ENCODE assay signal across 15 mouse cellular contexts in genomic region chr11:3458428-3459104, GRCm38 (mm10). TPM values are rescaled to one million over a fixed set of nuclear protein-coding genes. Genes with fewer than 3 reads are reported as not detected.
DNase-seq lines count a peak whose midpoint lies in the region; ATAC-seq and TF ChIP-seq lines count a peak whose summit lies in the region.
"Had no signal": no experiment of that assay in that cellular context is flagged by ENCODE, and none has a peak within 500 bp of the region (broad histone marks: within the 10 kb centered on the region; RNA-seq: fewer than 3 reads in every experiment).

No protein-coding gene starts in this region.

- peak; percentile 48 for DNase-seq in kidney, postnatal 10 days
- DNase-seq in liver, embryonic 13.5 days: no peak
- peak; percentile 72 for DNase-seq in yolk sac, embryonic 10.5 days (ENCODE audit: low spot score)
- no peak for DNase-seq in adrenal gland, adult 8-10 months
- DNase-seq in gastrocnemius, postnatal 36 days: no peak
- DNase-seq in forebrain, embryonic 14.5 days (ENCODE audit: low spot score): no peak
- DNase-seq: adrenal gland, postnatal 14 days; cerebellum, adult 9-10 months; heart, adult 18-20 months had no signal

- H3K9me3 ChIP-seq in intestine, postnatal 0 days (ENCODE audit: control insufficient read depth): no peaks in the 10 kb centered on the region
- no peaks in the 10 kb centered on the region for H3K9me3 ChIP-seq in liver, embryonic 13.5 days (replicated peaks)
- no peaks in the 10 kb centered on the region for H3K9me3 ChIP-seq in forebrain, embryonic 14.5 days (replicated peaks; ENCODE audit: control insufficient read depth, low read length)
- H3K9me3 ChIP-seq: forebrain, embryonic 13.5 days had no signal

- no peak for TF ChIP-seq CTCF in intestine, postnatal 0 days (IDR thresholded peaks at IDR 0.05; ENCODE audit: low read depth)

- H3K27me3 ChIP-seq in intestine, postnatal 0 days (replicated peaks; ENCODE audit: control insufficient read depth, insufficient read depth, low read length): no peaks in the 10 kb centered on the region
- H3K27me3 ChIP-seq in liver, embryonic 13.5 days: no peaks in the 10 kb centered on the region
- H3K27me3 ChIP-seq in forebrain, embryonic 14.5 days (replicated peaks; ENCODE audit: control insufficient read depth, insufficient read depth, low read length): no peaks in the 10 kb centered on the region
- H3K27me3 ChIP-seq: forebrain, embryonic 13.5 days had no signal

- H3K4me1 ChIP-seq in intestine, postnatal 0 days (replicated peaks; ENCODE audit: control insufficient read depth, insufficient read depth, low read length): peaks cover 5% of the 10 kb centered on the region; the same call in 1 of the 2 replicates
- peaks cover 8% of the 10 kb centered on the region for H3K4me1 ChIP-seq in liver, embryonic 13.5 days (replicated peaks)
- H3K4me1 ChIP-seq in forebrain, embryonic 14.5 days (ENCODE audit: control insufficient read depth, insufficient read depth, low read length): no peaks in the 10 kb centered on the region

- peak overlapping the region; percentile 85 for H3K27ac ChIP-seq in intestine, postnatal 0 days (ENCODE audit: low read depth, low read length)
- H3K27ac ChIP-seq in liver, embryonic 13.5 days: peak overlapping the region; percentile 37; the same call in 1 of the 2 replicates
- H3K27ac ChIP-seq in forebrain, embryonic 14.5 days (ENCODE audit: low read depth, low read length): no peak overlapping the region
- H3K27ac ChIP-seq: forebrain, embryonic 13.5 days; hindbrain, embryonic 14.5 days; layer of hippocampus, adult 2 months; left cerebral cortex, adult 2 months had no signal

- H3K9ac ChIP-seq in intestine, postnatal 0 days (ENCODE audit: low read depth, low read length): no peak overlapping the region
- no peak overlapping the region for H3K9ac ChIP-seq in liver, embryonic 13.5 days
- H3K9ac ChIP-seq in forebrain, embryonic 14.5 days (ENCODE audit: low read length): no peak overlapping the region
- H3K9ac ChIP-seq: forebrain, embryonic 13.5 days; hindbrain, embryonic 14.5 days had no signal

- H3K4me3 ChIP-seq in intestine, postnatal 0 days (ENCODE audit: low read depth, low read length): no peak overlapping the region
- H3K4me3 ChIP-seq in liver, embryonic 13.5 days (replicated peaks): no peak overlapping the region
- H3K4me3 ChIP-seq in forebrain, embryonic 14.5 days (ENCODE audit: low read depth, low read length): no peak overlapping the region
- H3K4me3 ChIP-seq: forebrain, embryonic 13.5 days; layer of hippocampus, adult 2 months; left cerebral cortex, adult 2 months had no signal

- intact Hi-C loops in gastrocnemius, postnatal 36 days (cut with DNase I): no loop called here

- 35% methylated on average over 10 of the region's 13 CpGs for WGBS in intestine, postnatal 0 days
- 66% methylated on average over 13 of the region's 13 CpGs for WGBS in liver, embryonic 13.5 days (ENCODE audit: insufficient replicate concordance)
- WGBS in forebrain, embryonic 14.5 days: 91% methylated on average over 8 of the region's 13 CpGs

- ATAC-seq in intestine, postnatal 0 days: peak; percentile 90
- peak; percentile 75 for ATAC-seq in liver, embryonic 13.5 days (ENCODE audit: low read depth)
- ATAC-seq in forebrain, embryonic 14.5 days: no peak
- ATAC-seq: forebrain, embryonic 13.5 days had no signal

- H3K36me3 ChIP-seq in intestine, postnatal 0 days (ENCODE audit: control insufficient read depth, insufficient read depth): peaks cover 5% of the 10 kb centered on the region; the same call in 1 of the 2 replicates
- H3K36me3 ChIP-seq in liver, embryonic 13.5 days: peaks cover 9% of the 10 kb centered on the region
- peaks cover 4% of the 10 kb centered on the region; the same call in 1 of the 2 replicates for H3K36me3 ChIP-seq in forebrain, embryonic 14.5 days (ENCODE audit: control insufficient read depth, insufficient read depth, low read length)

- peak overlapping the region; percentile 52 for H3K4me2 ChIP-seq in intestine, postnatal 0 days (replicated peaks; ENCODE audit: low read depth)
- no peak overlapping the region for H3K4me2 ChIP-seq in liver, embryonic 13.5 days
- H3K4me2 ChIP-seq in forebrain, embryonic 14.5 days (ENCODE audit: low read length): no peak overlapping the region
- H3K4me2 ChIP-seq: forebrain, embryonic 13.5 days; hindbrain, embryonic 14.5 days had no signal

RNA-seq across cellular contexts. Expression of gene Rnf185, which starts 6.4 kb away (rescaled TPM):
- 31.1 and 32.0 TPM in 2 replicates for polyA plus RNA-seq in intestine, postnatal 0 days (2015; fragmentation: Nextera tagmentation; extraction: Ambion mirVana)
- 7.3 and 9.1 TPM in 2 replicates for polyA plus RNA-seq in liver, embryonic 13.5 days (2015; fragmentation: Nextera tagmentation; extraction: Ambion mirVana)
- 10 to 100 TPM; 34.8 to 45.3 (median 38.5) TPM for total RNA-seq in adrenal gland, adult 8-10 months (2022)
- 10 to 100 TPM; 15.1 to 16.1 TPM for total RNA-seq in gastrocnemius, postnatal 36 days (2021)
- 52.3 and 56.2 TPM in 2 replicates for polyA plus RNA-seq in forebrain, embryonic 14.5 days (2014; fragmentation: Nextera tagmentation; extraction: Ambion mirVana)

RNA-seq across cellular contexts. Expression of gene Pla2g3, which starts 29.5 kb away (rescaled TPM):
- polyA plus RNA-seq in intestine, postnatal 0 days (2015; fragmentation: Nextera tagmentation; extraction: Ambion mirVana): 0.17 and 0.30 TPM in 2 replicates
- polyA plus RNA-seq in liver, embryonic 13.5 days (2015; fragmentation: Nextera tagmentation; extraction: Ambion mirVana): 0.05 TPM in 2 replicates
- under 1 TPM; 0.17 to 0.59 (median 0.43) TPM for total RNA-seq in adrenal gland, adult 8-10 months (2022)
- under 1 TPM in 1 of 2 experiments, not detected in 1; 0.10 TPM for total RNA-seq in gastrocnemius, postnatal 36 days (2021)
- polyA plus RNA-seq in forebrain, embryonic 14.5 days (2014; fragmentation: Nextera tagmentation; extraction: Ambion mirVana): 0.44 and 0.59 TPM in 2 replicates

RNA-seq across cellular contexts. Expression of gene Inpp5j, which starts 46.1 kb away (rescaled TPM):
- polyA plus RNA-seq in intestine, postnatal 0 days (2015; fragmentation: Nextera tagmentation; extraction: Ambion mirVana): 6.8 and 6.9 TPM in 2 replicates
- polyA plus RNA-seq in liver, embryonic 13.5 days (2015; fragmentation: Nextera tagmentation; extraction: Ambion mirVana): 0.15 and 0.18 TPM in 2 replicates
- total RNA-seq in adrenal gland, adult 8-10 months (2022): 1 to 10 TPM in 1 of 4 experiments, under 1 TPM in 3; 0.55 to 1.0 (median 0.75) TPM
- total RNA-seq in gastrocnemius, postnatal 36 days (2021): 1 to 10 TPM; 3.4 to 4.1 TPM
- 1.4 and 2.1 TPM in 2 replicates for polyA plus RNA-seq in forebrain, embryonic 14.5 days (2014; fragmentation: Nextera tagmentation; extraction: Ambion mirVana)
- total RNA-seq: megakaryocyte-erythroid progenitor cell, adult 5-6 weeks had no signal

RNA-seq across cellular contexts. Expression of gene Limk2, which starts 49.6 kb away (rescaled TPM):
- polyA plus RNA-seq in intestine, postnatal 0 days (2015; fragmentation: Nextera tagmentation; extraction: Ambion mirVana): 68.4 and 82.1 TPM in 2 replicates
- polyA plus RNA-seq in liver, embryonic 13.5 days (2015; fragmentation: Nextera tagmentation; extraction: Ambion mirVana): 8.7 TPM in 2 replicates
- total RNA-seq in adrenal gland, adult 8-10 months (2022): 10 to 100 TPM; 19.4 to 36.8 (median 32.2) TPM
- 10 to 100 TPM in 1 of 2 experiments, 1 to 10 TPM in 1; 9.8 to 11.9 TPM for total RNA-seq in gastrocnemius, postnatal 36 days (2021)
- polyA plus RNA-seq in forebrain, embryonic 14.5 days (2014; fragmentation: Nextera tagmentation; extraction: Ambion mirVana): 88.4 and 102 TPM in 2 replicates

RNA-seq across cellular contexts. Expression of gene Selenom, which starts 55.9 kb away (rescaled TPM):
- polyA plus RNA-seq in intestine, postnatal 0 days (2015; fragmentation: Nextera tagmentation; extraction: Ambion mirVana): 283 and 284 TPM in 2 replicates
- polyA plus RNA-seq in liver, embryonic 13.5 days (2015; fragmentation: Nextera tagmentation; extraction: Ambion mirVana): 12.2 and 12.5 TPM in 2 replicates
- 10 to 100 TPM; 39.2 to 61.9 (median 57.1) TPM for total RNA-seq in adrenal gland, adult 8-10 months (2022)
- total RNA-seq in gastrocnemius, postnatal 36 days (2021): 10 to 100 TPM; 13.2 to 14.9 TPM
- 42.0 and 49.1 TPM in 2 replicates for polyA plus RNA-seq in forebrain, embryonic 14.5 days (2014; fragmentation: Nextera tagmentation; extraction: Ambion mirVana)
- total RNA-seq: megakaryocyte-erythroid progenitor cell, adult 5-6 weeks had no signal

Comparison
In these comparisons a context has a peak if more than half of its experiments do, and no peak if none do; other contexts are left out.
1. DNase-seq: peak in kidney, postnatal 10 days (single experiment) and yolk sac, embryonic 10.5 days (single experiment); none in liver, embryonic 13.5 days (single experiment), adrenal gland, adult 8-10 months (single experiment), gastrocnemius, postnatal 36 days (0 of 2) and forebrain, embryonic 14.5 days (single experiment).